Mouse (Mus musculus) retina, postnatal 7 days (tissue): ENCODE data around the gene Pyroxd2.
"Not testable (repeated sequence)": the region's sequence is repeated elsewhere in the genome, so short reads cannot be mapped to it uniquely, and the experiment has no call there.

ENCODE experiments used
- DNase-seq: peaks from one replicate; pipeline ENCODE4 v3.0.0-alpha.2; 2012; ENCODE audit warnings: low read depth, low spot score

Pyroxd2 gene

GRCm38 (mm10) chr19:42752363-42752931, at the start of gene Pyroxd2:
TSS of gene Pyroxd2 (minus strand) at chr19:42752775.
- peak; percentile 62 for DNase-seq

GRCm38 (mm10) chr19:42797866-42798265, 45.3 kb upstream of the Pyroxd2 start:
- no peak for DNase-seq

- no peak for DNase-seq
These were observed 43.2 kb upstream of the Pyroxd2 start for GRCm38 (mm10) chr19:42795801-42796200.

DNA sequence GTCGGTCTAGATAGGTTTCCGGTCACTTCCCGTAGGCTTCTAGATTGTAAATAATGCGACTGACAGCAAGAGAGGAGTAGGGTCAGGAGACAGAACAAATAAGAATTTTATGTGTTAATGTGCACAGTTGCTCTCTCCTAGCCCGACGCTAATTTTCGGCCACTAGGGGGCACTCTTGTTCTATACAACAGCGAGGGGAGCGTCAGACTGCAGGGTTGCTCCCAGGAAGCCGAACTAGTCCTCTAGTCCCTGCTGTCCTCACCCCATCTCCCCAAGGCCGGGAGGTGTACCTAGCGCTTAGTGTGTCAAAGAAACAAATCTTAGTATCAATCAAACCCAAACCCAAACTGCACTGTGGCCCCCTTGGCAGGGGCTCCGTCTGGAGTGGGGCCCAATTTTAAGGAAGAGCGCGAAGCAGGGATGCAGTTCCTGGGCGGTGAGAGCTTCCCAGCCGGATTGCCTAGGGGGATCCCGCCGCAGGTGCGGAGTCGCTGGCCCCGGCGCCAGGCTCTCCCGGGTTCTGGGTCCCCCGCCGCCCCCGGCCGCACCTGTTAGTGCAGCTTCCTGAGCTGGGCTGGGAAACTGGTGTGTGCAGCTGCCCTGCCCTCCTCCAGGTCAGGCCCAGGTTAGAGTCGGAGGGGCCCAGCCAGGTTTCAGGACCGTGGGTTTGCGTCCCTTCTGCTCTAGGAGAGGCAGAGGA, 42.5 kb upstream of the Pyroxd2 start:
- DNase-seq: peak; percentile 83

DNA sequence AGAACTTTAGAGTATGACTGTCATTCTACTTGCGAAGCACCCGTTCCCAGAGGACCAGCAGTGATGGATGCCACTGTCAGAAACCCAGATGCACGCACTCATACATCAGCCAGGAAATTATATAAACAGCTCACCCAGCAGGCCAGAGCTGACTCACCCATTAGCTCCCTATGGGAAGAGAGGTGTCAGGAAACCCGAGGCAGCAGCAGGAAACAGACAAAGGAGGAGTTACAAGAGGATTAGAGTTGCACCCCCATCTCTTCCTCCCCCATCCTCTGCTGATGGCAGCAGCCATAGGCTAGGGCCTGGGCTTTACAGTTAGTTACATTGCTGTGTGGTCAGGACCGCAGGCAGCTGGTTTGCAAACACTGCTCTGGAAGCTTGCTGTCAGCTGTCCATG, 35.7 kb upstream of the Pyroxd2 start:
- DNase-seq: no peak

DNA sequence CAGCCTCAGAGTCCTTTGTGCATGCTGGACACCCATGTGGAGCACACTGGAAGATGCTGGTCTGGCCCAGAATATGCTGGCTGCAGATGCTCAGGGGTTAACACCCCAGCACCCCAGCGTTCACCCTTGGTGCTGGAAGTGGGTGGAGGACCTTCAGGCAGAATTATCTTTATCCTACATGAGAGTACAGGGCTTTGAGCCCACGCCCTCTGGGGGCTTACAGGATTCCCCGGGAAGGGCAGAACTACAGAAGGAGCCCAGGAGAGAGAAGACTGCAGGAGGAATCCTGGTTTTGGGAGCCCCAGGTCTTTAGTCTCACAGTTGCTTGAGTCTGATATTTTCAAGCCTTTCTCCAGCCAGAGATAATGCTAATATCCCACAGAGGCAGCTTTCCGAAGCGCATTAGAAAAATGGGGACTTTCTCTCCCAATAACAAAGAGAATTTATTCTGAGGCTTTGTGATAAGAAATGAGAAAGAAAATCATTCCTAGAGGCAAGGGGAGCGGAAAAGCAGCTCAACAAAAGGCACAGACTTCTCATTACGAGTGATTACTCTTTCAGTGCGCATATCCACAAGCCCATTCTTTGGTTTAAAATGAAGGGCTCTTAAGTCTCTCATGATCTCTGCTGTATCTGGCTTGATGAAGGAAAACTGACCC, 33.1 kb upstream of the Pyroxd2 start:
- DNase-seq: no peak

DNA sequence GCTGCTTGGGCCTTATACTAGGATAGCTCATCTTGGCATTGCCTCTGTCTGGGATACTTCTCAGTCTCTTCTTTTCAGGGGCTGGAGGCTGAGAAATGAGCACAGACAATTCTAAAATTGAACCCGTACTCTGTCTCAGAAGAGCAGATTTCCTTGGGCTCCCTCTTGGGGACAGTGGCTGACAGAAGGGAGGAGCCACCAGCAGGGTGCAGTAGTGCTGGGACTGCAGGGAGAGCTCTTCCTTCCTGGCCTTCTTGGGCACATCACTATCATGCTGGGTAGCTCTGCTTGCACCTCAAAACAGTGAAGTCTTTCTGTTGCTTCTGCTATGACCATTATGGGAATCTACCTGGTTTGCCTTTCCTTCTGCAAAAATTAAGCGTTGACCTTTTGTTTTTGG, 32.6 kb upstream of the Pyroxd2 start:
- no peak for DNase-seq

- not testable (repeated sequence) for DNase-seq
These were observed 27.6 kb upstream of the Pyroxd2 start for GRCm38 (mm10) chr19:42780156-42780538.

- DNase-seq: peak; percentile 63
These were observed 27.1 kb upstream of the Pyroxd2 start, which contains the start of gene Hps1 for GRCm38 (mm10) chr19:42779531-42780155. TSS of gene Hps1 (minus strand) at chr19:42779978.

GRCm38 (mm10) chr19:42777801-42778200, 25.2 kb upstream of the Pyroxd2 start:
- DNase-seq: no peak

- no peak for DNase-seq
These were observed 24.2 kb upstream of the Pyroxd2 start for GRCm38 (mm10) chr19:42776813-42777212.

- DNase-seq: no peak
These were observed 17.7 kb upstream of the Pyroxd2 start for GRCm38 (mm10) chr19:42770141-42770872.

GRCm38 (mm10) chr19:42769648-42770047, 17.1 kb upstream of the Pyroxd2 start:
- DNase-seq: no peak

DNA sequence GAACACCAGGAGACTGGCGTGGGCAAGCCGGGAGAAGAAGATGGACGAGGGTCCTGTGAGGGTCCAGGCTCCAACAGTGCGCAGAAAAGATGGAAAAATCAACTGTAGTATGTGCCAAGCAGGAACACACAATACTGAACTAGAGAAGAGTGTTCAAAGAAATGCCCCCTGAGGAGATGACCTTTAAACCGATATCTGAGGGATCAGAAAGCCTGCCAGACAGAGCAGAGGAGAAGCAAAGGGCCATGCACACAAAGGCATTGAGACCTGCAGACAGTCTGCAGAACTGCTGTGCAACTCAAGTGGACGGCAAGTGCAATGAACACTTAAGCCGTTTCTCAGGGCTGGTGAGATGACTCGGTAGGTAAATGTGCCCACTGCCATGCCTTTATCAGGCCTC, 14.8 kb upstream of the Pyroxd2 start:
- no peak for DNase-seq

DNA sequence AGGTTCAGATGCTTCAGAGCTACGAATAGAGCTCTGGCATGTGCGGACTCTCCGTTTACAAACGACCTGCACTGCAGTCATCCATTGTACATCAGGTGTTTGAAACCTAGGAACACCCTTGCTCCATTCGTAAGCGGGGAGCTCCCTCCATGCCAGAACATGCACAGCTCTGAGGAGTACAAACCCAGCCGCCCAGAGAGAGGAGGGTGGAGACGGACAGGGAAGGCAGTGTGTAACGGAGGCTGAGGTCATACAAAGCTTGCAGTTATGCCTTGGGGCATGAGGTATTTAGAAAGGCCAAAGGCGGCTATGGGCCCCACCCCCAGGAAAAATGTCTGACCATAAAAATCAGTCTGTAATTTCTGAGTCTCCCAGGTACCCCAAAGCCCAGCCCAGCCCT, 11.8 kb upstream of the Pyroxd2 start:
- DNase-seq: no peak

- DNase-seq: no peak
These were observed 4.1 kb upstream of the Pyroxd2 start for GRCm38 (mm10) chr19:42756671-42757070.

GRCm38 (mm10) chr19:42755148-42755870, 2.7 kb upstream of the Pyroxd2 start:
- no peak for DNase-seq

DNA sequence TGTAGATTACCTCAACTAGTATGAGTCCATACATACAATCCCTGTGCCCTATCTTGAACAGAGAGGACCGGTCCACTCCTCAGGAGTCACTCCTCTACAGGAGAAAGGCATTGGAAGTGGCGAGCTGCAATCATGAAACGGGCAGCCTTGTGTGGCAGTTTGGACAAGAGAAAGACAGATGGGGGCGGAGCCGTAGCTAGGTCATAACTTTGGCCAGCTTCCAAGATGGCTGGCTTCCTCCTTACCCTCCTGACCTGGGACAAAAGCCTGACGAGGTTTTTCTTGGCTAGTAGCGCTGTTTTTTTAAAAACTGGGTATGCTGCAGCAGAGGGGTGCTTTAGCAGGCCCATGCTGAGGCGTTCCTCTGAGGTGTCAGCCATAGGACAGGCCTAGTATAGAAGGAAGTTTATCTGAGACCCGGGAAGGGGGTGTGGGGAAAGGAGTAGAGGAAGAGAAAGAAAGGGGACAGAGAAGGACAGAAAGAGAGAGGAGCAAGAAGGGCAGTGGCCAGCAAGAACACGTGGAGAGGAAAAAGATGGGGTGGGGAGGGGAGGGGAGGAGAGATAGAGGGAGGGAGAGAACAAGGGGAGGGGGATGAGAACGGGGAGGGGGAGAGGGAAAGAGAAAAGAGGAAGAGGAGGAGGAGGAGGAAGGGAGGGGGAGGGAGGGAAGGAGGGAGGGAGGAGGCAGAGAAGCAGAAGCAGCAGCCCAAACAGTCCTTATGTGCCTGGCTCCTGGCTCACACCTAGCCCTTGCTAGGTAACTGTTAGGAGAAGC, 754 bp upstream of the Pyroxd2 start:
- peak; percentile 20 for DNase-seq

DNA sequence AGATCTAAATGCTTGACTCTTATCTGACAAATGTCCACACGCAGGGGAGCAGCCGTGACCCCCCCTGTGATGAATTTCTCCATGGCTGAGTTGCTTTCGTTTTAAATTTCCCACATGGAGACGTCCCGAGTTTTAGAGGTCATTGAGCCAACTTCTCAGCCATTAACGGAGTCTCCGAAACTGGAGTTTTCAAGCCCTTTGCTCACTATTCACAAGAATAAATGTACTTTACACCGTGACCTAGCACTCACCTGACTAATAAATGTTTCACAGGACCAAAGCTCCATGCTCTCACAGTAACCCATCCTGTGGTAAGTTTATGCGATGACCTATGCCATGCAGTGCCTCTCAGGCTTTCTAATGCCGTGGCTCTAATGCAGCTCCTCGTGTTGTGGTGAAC, 2.4 kb downstream of the Pyroxd2 start:
- DNase-seq: no peak

DNA sequence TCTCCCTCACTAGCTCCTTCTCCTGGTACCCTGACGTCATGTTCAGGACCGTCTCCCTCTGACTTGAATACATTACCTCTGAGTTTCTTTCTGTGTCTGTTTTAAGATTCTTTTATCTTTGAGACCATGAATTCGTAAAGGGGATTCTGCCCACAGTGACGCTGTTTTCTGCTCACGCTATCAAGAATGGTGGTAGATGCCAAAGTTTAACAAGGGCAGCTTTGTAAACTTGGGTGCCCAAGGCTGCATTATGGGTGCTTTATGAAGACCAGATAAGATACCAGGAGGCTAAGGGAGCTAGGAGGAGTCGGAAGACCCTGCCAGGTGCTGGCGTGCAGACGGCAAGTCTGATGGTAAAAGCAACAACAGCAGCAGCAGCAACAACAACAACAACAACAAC, 5.9 kb downstream of the Pyroxd2 start:
- no peak for DNase-seq
